Mouse (Mus musculus): ENCODE results near the gene Thada. TPM values are rescaled to one million over a fixed set of nuclear protein-coding genes. Genes with fewer than 3 reads are reported as not detected.

The Thada gene
- total and polyA plus RNA-seq, 3 experiments, result 5.0 to 8.3 (median 7.7) TPM

DNA sequence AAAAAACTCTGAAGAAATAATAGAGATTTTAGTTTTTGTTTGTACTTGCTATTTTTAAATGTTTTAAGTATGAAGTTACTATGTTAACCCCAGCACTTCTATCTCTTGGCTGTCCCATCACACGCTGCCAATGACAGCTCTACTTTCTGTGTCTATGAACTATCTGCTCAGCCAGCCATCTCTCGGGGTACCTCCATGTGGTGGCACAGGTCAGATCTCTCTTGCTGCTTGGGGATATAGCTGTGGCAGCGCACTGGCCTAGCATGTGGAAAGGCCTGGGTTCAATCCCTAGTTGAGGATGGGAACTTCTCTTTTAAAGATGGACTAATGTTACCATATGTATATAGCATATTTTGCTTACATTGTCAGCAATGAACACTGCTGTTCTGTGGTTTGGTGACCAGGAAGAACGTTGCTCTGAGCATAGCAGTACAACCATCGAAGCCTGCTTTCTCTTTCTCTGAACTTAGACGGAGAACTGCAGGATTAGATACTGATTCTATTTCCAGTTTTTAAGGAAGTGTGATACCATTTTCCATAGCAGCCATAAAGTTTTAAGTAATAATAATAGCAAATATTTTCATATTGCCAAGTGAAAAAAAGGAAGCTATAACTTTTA is 198.4 kb downstream of the Thada start:
- no peak for DNase-seq
- intact Hi-C loops (cut with DNase I), result loop anchor here (5.0 kb wide), 1 partner anchor 120 kb away; no protein-coding TSS in a partner anchor
- H3K9ac ChIP-seq (ENCODE audit: low read depth, low read length), result 0 out of 2 replicates have a peak overlapping the region, but pooled peaks have one; percentile 4
- H3K79me2 ChIP-seq (replicated peaks; ENCODE audit: control insufficient read depth, insufficient read depth, low read length), result no peaks in the 10 kb centered on the region
- peaks cover 24% of the 10 kb centered on the region for H3K4me1 ChIP-seq (ENCODE audit: control insufficient read depth, insufficient read depth, low read length)
- no peaks in the 10 kb centered on the region for H3K27me3 ChIP-seq (ENCODE audit: control insufficient read depth, insufficient read depth, low read length)
- TF ChIP-seq CTCF (IDR thresholded peaks at IDR 0.05), result no peak
- TF ChIP-seq POLR2A (IDR thresholded peaks at IDR 0.05; ENCODE audit: insufficient read depth, low read depth, low read length), result no peak
- no peak for TF ChIP-seq EP300 (IDR thresholded peaks at IDR 0.05; ENCODE audit: insufficient read depth, low read depth, low read length)
- H3K36me3 ChIP-seq (ENCODE audit: control insufficient read depth, insufficient read depth, low read length), result peaks cover 6% of the 10 kb centered on the region
- H3K4me3 ChIP-seq, result no peak overlapping the region
- H3K27ac ChIP-seq, result peak overlapping the region; percentile 72
- WGBS, result 65% methylated on average over 6 of the region's 6 CpGs

- Histone ChIP-seq H3K9ac (ENCODE audit: low read depth, low read length) (no peak overlapping the region), H3K79me2 (replicated peaks; ENCODE audit: control insufficient read depth, insufficient read depth, low read length) (no peaks in the 10 kb centered on the region), H3K27ac (peak overlapping the region; percentile 63), H3K4me1 (ENCODE audit: control insufficient read depth, insufficient read depth, low read length) (peaks cover 23% of the 10 kb centered on the region), H3K27me3 (ENCODE audit: control insufficient read depth, insufficient read depth, low read length) (no peaks in the 10 kb centered on the region), H3K36me3 (ENCODE audit: control insufficient read depth, insufficient read depth, low read length) (peaks cover 6% of the 10 kb centered on the region), H3K4me3 (no peak overlapping the region)
- DNase-seq, result peak in 1 of 2 experiments; percentile 40
- TF ChIP-seq POLR2A (IDR thresholded peaks at IDR 0.05; ENCODE audit: insufficient read depth, low read depth, low read length) (no peak), CTCF (IDR thresholded peaks at IDR 0.05) (no peak), EP300 (IDR thresholded peaks at IDR 0.05; ENCODE audit: insufficient read depth, low read depth, low read length) (no peak)
- intact Hi-C loops (cut with DNase I), result loop anchor here (5.0 kb wide), 1 partner anchor 121 kb away; no protein-coding TSS in a partner anchor
- 50% methylated on average over 3 of the region's 3 CpGs for WGBS
Measured at GRCm38 (mm10) chr17:84266161-84266948, 199.7 kb downstream of the Thada start.

- no peaks in the 10 kb centered on the region for H3K27me3 ChIP-seq (ENCODE audit: control insufficient read depth, insufficient read depth, low read length)
- H3K4me1 ChIP-seq (ENCODE audit: control insufficient read depth, insufficient read depth, low read length), result peaks cover 23% of the 10 kb centered on the region
- TF ChIP-seq EP300 (IDR thresholded peaks at IDR 0.05; ENCODE audit: insufficient read depth, low read depth, low read length) (0 out of 2 replicates have a peak, but pooled peaks have one; percentile 44), CTCF (IDR thresholded peaks at IDR 0.05) (peak; percentile 60), POLR2A (IDR thresholded peaks at IDR 0.05; ENCODE audit: insufficient read depth, low read depth, low read length) (no peak)
- H3K36me3 ChIP-seq (ENCODE audit: control insufficient read depth, insufficient read depth, low read length), result peaks cover 6% of the 10 kb centered on the region
- intact Hi-C loops (cut with DNase I), result loop anchor here (5.0 kb wide), 1 partner anchor 122 kb away; no protein-coding TSS in a partner anchor
- H3K27ac ChIP-seq, result peak overlapping the region; percentile 63
- H3K79me2 ChIP-seq (replicated peaks; ENCODE audit: control insufficient read depth, insufficient read depth, low read length), result no peaks in the 10 kb centered on the region
- H3K9ac ChIP-seq (ENCODE audit: low read depth, low read length), result peak overlapping the region; percentile 24
- H3K4me3 ChIP-seq, result no peak overlapping the region
- 51% methylated on average over 5 of the region's 5 CpGs for WGBS
- peak in 1 of 2 experiments; percentile 36 for DNase-seq
Measured at GRCm38 (mm10) chr17:84265480-84266130, 200.4 kb downstream of the Thada start.

GRCm38 (mm10) chr17:84264305-84264704 is 201.7 kb downstream of the Thada start:
- Histone ChIP-seq H3K79me2 (replicated peaks; ENCODE audit: control insufficient read depth, insufficient read depth, low read length) (no peaks in the 10 kb centered on the region), H3K4me1 (ENCODE audit: control insufficient read depth, insufficient read depth, low read length) (peaks cover 23% of the 10 kb centered on the region), H3K27ac (peak overlapping the region; percentile 40), H3K9ac (ENCODE audit: low read depth, low read length) (no peak overlapping the region), H3K27me3 (ENCODE audit: control insufficient read depth, insufficient read depth, low read length) (no peaks in the 10 kb centered on the region), H3K4me3 (no peak overlapping the region), H3K36me3 (ENCODE audit: control insufficient read depth, insufficient read depth, low read length) (peaks cover 6% of the 10 kb centered on the region)
- DNase-seq, result peak in 1 of 2 experiments; percentile 28
- TF ChIP-seq POLR2A (IDR thresholded peaks at IDR 0.05; ENCODE audit: insufficient read depth, low read depth, low read length) (no peak), EP300 (IDR thresholded peaks at IDR 0.05; ENCODE audit: insufficient read depth, low read depth, low read length) (no peak), CTCF (IDR thresholded peaks at IDR 0.05) (no peak)
- 81% methylated on average over 6 of the region's 6 CpGs for WGBS
- intact Hi-C loops (cut with DNase I), result no loop called here

DNA sequence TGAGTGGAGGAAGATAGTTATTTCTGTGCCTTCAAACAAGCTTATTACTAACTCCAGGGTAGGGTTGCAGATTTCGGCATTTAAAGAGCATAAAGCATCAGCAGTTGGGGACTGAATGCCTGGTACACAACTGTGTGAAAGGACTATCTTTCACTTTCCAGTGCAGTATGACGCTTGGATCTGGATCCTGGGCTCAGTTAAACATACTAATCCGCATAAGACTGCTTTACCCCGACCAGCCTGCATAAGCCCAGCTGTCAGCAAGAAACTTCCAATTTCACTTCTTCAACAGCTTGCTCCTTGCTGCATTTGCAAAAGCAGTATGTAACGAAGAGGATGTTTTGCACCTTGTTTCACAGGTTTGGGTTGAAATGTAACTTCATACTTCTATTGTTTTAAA is 202.4 kb downstream of the Thada start:
- H3K4me3 ChIP-seq, result no peak overlapping the region
- H3K27ac ChIP-seq, result no peak overlapping the region
- H3K79me2 ChIP-seq (replicated peaks; ENCODE audit: control insufficient read depth, insufficient read depth, low read length), result no peaks in the 10 kb centered on the region
- peaks cover 25% of the 10 kb centered on the region for H3K4me1 ChIP-seq (ENCODE audit: control insufficient read depth, insufficient read depth, low read length)
- WGBS, result 84% methylated on average over 5 of the region's 5 CpGs
- no peak overlapping the region for H3K9ac ChIP-seq (ENCODE audit: low read depth, low read length)
- peaks cover 9% of the 10 kb centered on the region for H3K36me3 ChIP-seq (ENCODE audit: control insufficient read depth, insufficient read depth, low read length)
- no peaks in the 10 kb centered on the region for H3K27me3 ChIP-seq (ENCODE audit: control insufficient read depth, insufficient read depth, low read length)
- no peak for DNase-seq
- TF ChIP-seq EP300 (IDR thresholded peaks at IDR 0.05; ENCODE audit: insufficient read depth, low read depth, low read length) (no peak), CTCF (IDR thresholded peaks at IDR 0.05) (no peak), POLR2A (IDR thresholded peaks at IDR 0.05; ENCODE audit: insufficient read depth, low read depth, low read length) (no peak)
- intact Hi-C loops (cut with DNase I), result no loop called here

Measured in heart, adult 2 months (tissue).